Mouse (Mus musculus): ENCODE results near the gene 2310007B03Rik.

The 2310007B03Rik gene

DNA sequence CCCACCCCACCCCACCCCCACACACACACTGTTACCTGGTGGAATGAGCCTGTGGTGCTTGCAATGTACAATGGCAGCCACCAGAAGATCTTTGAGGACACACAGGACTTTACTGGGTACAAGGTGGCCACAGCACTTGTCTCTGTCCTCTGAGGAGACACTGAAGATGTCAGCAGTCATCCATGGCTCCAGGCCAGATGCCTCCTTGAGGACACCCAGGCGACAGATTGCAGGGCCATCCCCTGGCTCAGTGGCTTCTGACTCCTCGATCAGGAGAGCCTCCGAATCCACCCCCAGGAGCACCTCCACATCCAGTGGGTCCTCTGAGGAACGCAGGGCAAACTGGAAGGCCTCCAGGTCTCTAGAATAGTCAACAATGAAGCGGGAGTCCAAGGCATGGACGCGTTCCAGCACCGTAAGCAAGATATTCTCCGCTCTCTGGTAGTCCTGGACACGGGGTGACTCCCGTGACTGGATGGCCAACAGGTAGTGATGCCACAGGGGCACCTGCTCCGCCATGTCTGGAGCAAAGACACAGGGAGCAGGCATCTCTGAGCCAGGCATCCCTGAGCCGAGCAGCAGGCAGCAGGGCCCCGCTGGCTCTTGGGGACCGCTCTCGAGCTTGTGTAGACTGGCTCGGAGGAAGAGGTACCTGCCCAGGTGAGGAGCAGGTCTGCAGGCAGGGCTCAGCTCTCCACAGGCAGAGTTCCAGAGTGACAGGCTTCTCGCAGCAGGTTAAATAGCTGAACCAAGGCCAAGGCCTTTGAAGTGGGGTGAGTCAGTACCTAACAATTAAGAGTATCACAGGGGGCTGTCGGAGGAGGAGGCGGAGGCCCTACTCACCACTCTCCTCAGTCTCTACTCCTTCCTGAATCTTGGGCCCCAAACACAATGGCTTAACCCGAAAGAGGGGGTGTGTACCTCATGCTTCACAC, 915 bp downstream of the 2310007B03Rik start:
- DNase-seq (ENCODE audit: low read depth, low spot score): no peak

DNA sequence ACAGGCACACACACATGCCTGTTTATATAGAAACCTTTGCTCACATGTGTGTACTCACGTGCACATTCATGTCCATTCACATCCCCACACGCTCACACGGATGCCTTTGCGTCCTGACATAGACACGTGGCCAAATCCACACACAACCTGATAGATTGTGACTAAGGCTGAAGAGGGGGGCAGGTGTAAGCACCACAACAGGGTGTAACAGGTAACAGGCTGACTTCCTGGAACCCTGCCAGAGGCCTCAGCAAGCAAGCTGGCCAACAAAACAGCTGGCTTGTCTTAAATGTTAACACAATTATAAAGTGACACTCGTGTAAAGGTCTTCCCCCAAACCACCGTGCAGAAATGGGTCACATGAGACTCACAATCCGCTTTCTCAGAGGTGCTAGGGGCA, 1.8 kb downstream of the 2310007B03Rik start:
- no peak for DNase-seq (ENCODE audit: low read depth, low spot score)

DNA sequence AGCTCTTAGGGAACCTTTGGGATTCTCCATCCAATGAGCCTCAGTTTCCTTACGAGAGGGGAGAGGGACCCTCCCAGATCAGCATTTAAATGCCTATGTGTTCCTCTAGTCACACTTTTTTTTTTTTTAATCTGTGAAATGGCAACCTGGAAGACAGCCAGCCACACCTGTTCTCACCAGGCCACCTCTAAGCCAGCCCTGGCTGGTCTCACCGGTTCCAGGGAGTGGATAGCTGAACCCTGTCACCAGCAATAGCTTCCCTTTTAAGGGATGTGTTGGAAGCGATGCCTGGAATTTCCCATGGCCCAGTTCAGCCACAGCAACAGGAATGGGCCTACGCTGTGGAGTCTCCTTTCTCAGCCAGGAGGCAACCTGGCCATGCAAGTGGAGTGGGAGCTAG, 3.2 kb downstream of the 2310007B03Rik start:
- no peak for DNase-seq (ENCODE audit: low read depth, low spot score)

DNA sequence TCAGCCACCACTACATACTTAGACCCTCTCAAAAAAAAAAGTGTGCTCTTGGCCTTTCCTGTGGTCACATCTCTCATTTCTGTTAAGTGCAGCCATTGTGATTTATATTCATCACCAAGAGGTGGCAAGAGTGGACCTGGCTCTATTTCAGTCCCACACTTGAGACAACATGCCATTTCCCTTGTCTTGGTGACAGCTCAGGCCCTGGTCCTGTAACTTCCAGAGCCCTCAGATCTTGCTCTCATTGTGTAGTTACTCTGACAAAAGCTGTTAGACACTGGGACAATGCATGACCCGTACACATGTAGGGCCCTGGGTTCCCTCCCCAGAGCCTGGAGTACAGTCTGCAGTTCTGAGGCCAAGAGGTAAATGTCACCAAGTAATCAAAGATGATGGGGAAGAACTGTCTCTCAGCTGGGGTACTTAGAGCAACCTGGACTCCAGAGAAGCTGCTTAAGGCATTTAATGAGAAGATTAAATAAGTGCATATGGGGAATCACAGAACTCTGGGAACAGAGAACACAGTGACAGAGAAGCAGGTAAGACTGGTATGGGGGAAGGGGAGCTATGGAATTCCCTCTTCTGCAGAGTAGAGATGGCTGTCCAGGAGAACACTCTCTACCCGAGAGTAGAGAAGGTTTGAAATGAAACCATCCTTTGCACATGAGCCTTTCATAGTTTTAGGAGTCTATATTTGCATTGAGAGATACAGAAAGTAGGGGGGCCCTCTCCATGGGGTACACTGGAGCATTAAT, 9.7 kb downstream of the 2310007B03Rik start:
- DNase-seq (ENCODE audit: low read depth, low spot score): no peak

DNA sequence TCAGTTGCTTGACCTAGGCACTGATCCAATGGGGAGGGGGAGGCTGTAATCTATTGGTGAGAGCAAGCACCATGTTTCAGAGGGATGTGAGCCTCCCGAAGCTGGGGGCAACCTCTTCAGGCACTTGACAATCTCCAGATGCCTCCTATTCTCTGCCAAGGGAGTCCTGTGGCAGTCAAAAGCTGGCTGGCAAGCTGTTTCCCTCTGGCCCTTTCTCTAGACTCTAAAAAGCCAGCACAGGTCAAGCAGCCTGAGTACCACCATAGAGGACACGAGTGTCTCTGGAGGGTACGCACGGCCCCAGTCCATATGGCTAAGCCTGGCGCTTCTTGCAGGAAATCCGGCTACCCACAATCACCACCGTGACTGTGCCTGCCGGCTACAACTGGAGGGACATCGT, 16.6 kb downstream of the 2310007B03Rik start:
- DNase-seq (ENCODE audit: low read depth, low spot score): no peak

DNA sequence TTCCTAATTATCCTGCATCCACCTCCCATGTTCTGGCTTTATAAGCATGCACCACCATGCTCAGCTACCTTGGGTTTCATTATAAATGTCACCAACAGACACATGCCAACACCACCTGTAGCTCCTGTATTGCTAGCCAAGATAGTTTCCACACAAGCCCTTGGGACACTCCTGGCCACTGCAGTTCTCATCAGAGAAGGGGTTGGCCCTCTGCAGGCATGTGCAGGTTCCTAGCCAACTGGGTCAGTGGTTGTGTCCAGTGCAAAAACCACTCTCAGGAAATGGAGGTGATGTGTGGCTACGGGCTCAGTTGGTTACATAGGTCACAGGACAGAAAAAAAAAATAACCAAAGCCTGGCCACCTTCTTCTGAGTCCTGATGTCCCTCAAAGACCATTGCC, 17.9 kb downstream of the 2310007B03Rik start:
- DNase-seq (ENCODE audit: low read depth, low spot score): no peak

DNA sequence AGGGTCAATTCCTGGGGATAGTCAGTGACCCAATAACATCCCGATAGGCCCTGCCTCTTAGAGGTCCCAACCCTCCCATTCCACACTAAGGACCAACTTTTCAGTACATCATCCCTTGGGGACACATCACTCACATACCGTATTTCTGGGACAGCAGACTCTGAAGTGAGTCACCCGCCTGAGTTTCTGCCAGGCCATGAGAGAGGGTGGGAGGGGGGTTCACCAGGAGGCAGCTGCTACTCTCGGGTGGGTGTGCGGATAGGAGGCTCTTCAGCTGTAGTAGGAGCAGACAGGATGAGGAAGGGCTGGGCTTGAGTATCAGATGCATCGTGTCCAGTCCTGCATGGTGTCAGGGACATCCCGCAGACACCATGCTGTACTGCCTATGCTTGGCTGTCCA, 21.0 kb downstream of the 2310007B03Rik start:
- no peak for DNase-seq (ENCODE audit: low read depth, low spot score)

DNA sequence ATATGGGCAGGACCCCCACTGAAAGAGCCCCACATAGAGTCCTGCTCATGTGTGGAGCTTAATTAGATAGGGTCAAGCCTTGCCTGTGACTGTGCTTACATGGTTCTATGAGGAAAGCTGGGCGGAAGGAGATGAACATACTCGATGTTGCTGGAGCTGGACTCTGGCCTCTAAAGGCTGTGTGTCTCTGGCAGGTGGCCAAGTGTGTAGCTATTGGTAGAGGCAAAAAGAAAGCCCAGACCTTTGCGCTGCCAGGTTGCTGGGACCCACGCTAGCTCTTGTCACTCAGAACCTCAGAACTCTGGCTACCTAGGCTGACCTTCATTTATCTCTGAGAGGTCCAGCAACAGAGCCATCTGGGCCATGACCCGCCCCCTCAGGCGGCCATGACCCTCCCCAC, 22.2 kb downstream of the 2310007B03Rik start:
- DNase-seq (ENCODE audit: low read depth, low spot score): no peak

DNA sequence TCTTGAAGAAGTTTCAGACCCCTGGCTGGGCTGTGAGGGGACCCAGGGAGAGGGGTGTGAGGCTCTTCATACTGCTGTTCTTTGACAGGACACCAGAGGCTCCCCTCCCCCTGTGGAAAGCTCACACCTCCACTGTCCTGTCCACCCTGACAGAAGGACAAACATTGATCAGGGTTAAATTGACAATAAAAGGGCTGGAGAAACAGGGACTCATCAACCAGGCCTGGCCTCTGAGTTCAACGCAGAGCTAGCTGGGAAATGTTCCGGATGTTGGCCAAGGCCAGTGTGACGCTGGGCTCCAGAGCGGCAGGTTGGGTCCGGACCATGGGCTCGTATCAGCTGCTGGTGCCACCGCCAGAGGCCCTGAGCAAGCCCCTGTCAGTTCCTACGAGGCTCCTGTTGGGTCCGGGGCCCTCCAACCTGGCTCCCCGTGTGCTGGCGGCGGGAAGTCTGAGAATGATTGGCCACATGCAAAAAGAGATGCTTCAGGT, 25.7 kb downstream of the 2310007B03Rik start, which contains the start of gene Agxt:
Gene Agxt, plus strand, starts transcription at position 205 of the 491 bp plus-strand sequence.
- no peak for DNase-seq (ENCODE audit: low read depth, low spot score)

DNA sequence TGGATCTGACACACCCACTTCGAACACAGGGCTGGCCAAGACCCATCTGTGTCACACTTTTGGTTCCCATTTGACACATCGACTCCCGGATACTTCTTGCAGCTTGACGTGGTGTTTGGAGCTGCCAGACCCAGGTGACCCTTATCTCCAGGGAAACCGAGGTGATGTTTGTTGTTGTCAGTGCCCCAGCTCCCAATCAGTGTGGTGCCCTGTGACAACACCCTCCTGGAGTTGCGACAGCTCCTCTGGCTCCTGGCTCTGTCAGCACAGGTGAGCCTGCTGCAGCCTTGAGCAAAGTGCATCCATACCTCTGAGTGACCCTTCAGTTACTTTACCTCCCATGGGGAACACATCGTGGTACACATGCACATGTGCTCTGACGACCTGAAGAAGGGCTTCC, 28.1 kb downstream of the 2310007B03Rik start:
- no peak for DNase-seq (ENCODE audit: low read depth, low spot score)

DNA sequence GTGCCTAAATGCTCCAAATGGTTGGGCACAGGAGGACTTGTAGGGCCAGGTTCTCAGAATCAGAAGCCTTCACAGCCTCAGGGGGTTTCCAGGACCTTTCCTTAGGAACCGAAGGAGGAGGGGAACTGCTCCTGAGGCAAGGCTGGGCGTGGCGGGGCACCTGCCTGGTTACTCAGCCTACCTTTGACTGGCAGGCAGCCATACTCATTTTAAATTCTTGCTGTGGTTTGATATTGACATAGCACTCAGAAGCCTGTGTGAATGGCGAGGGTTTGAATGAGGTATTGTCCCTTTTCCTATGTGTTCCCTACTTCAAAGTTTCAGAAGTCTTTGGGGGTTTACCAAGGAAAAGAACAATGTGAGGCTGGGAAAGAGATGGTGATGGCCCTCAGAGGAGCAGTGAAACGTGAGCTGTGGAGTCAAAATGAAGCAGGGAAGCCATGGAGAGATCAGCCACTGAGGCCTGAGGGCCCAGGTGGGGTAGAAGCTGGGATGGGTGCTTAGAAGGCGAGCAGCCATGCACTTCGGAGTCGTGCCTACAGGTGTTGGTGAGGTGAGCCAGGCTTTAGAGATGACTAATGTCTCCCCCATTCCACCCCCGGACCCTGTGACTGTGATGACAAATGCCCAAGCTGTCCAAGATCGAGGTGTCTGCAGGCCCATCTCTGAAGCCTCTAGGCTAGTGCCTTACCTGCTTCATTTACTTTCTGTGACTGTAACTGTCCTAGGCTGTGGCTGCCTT, 30.3 kb downstream of the 2310007B03Rik start:
- DNase-seq (ENCODE audit: low read depth, low spot score): no peak

DNA sequence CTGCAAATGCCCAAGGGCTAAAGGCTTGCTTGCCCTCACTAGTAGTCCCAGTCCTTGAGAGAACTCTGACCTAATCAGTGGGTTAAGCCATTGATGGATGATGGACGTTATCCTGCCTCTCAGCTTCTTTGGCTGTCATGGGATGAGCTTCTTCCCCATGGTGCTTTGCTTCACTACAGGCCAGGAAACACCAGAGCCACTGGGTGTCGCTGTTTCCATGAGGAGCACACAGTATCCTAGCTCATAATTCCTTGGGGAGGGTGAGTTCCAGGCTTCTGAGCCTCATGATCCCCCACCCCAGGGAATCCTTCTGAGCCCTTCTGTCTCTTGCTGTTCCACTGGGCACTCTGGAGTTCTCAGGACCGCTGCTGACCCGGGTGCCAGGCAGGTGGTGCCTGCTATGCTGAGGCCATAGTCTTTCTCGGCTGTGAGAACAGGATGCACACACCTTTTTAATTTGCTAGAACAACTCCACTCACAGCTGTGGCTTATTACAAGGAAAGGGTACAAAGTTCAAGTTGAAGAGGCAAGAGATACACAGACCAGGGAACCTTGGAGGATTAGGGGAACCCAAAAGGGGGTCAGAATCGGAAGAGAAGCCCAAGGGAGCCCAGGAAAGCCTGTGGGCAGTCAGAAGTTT, 31.9 kb downstream of the 2310007B03Rik start:
- DNase-seq (ENCODE audit: low read depth, low spot score): peak; percentile 35

DNA sequence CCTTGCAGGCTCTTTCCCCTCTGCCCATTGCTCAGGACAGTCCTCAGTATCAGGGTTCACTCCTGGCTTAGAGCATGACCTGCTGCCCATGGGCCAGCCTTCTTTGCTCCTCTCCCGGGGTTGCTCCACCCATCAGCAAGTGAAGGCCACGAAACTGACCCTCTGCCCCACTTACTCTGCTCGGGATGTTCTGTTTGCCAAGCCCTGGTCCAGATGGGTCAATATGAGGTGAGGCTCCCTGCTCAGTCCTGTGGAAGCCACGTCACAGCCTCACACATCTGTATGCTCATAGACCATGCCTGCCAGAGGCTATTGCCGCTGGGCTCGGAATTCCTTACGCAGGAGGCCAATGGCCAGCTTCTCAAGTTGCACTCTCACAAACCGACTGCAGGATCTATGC, 32.5 kb downstream of the 2310007B03Rik start:
- no peak for DNase-seq (ENCODE audit: low read depth, low spot score)

DNA sequence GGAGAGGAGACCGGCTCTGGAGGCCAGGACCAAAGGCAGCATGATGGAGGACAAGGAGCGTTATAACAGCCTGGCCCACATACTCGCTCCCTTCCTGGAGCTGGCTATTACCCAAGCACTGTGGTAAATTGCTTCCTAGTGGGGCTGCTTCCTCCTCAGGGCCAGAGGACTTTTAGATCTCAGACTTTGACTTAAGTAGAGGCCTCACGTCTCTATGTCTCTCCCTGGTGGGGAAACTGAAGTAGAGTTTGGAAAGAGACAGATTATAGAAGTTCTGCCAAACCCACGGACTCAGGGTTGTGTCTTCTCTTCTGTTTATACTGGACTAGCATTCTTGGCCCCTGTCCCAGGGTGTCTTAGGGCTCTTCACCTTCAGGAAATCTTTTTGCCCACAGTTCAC, 35.5 kb downstream of the 2310007B03Rik start:
- no peak for DNase-seq (ENCODE audit: low read depth, low spot score)

DNA sequence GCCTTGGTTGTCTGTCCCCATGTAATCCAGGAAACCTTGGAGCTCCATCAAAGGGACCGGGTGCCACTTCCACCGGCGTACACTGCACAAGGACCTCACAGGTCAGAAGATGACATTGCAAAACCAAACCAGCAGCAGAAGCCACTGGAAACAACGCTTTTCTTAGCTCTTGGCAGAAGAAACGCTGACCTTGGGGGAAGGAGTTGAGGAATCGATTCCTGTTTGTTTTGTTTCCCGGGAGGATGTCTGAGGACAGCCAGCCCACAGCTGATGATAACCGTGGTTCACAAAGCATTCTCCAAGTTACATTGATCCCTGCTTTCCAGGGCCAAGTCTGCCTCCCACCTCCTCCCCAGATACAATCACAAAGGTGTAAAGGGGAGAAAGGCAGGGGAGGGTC, 36.7 kb downstream of the 2310007B03Rik start:
- no peak for DNase-seq (ENCODE audit: low read depth, low spot score)

DNA sequence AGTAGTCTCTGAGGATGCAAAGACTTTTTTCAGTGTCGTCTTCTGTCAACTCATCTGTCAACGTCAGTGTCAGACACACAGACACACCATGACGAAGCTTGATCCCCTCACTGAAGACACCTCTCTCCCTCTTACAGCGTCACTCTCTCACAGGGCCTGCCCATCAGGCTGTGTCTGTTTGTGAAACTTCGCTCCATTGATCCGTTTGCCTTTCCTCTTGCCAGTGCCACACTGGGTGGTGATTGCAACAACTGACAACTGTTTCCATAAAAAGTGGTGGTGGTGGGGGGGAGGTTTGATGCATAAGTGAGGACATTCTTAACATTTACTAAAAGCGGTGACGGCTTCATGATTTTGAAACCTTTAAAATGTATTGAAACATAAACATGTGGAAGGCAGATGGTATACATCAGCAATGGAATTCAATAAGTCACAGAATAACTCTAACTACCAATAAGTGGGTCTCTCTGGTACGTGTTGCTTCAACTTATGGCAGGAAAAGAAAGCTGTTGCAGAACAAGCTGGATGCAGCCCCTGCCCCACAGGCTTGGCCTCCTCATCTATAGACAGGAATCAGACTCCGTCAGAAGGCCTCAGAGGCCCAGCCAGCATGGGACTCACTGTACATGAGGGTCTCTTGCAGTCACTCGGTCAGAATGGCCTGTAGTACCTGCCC, 37.4 kb downstream of the 2310007B03Rik start:
- DNase-seq (ENCODE audit: low read depth, low spot score): no peak

DNA sequence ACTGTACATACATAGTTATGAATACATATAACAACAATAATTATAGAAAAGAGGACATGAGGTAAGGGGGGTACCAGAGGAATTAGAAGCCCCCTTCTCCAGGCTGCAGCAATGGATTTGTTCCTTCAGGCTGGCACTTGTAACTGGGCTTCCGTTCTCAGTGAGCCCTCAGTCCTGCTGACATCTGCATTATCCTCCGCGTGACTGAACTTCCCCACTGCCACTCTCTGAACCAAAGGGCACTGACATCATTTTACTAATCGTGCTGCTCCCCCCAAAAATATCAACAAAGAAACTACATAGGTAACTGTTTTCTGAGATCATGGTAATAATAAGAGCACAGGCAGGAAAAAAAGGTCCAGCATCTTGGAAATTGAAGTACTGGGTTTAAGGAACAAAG, 41.9 kb downstream of the 2310007B03Rik start:
- DNase-seq (ENCODE audit: low read depth, low spot score): no peak

DNA sequence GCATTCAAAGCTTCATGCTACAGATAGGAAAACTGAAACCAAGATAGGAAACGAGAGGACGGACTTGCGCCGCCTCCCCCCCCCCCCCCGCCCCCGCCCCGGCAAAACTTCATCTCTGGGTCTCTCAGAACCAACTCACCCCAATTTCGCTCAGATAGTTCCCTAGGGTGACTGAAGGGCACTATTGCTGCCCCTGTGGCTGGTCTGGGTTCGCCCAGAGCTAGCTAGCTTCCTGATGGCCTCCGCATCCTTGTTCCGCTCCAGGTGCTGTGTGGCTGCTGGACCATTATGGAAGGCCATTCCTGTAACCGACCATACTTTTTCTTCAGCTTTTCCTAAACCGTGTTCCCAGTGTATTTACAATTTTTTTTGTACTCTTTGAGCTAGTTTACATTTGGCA, 45.3 kb downstream of the 2310007B03Rik start:
- no peak for DNase-seq (ENCODE audit: low read depth, low spot score)

DNA sequence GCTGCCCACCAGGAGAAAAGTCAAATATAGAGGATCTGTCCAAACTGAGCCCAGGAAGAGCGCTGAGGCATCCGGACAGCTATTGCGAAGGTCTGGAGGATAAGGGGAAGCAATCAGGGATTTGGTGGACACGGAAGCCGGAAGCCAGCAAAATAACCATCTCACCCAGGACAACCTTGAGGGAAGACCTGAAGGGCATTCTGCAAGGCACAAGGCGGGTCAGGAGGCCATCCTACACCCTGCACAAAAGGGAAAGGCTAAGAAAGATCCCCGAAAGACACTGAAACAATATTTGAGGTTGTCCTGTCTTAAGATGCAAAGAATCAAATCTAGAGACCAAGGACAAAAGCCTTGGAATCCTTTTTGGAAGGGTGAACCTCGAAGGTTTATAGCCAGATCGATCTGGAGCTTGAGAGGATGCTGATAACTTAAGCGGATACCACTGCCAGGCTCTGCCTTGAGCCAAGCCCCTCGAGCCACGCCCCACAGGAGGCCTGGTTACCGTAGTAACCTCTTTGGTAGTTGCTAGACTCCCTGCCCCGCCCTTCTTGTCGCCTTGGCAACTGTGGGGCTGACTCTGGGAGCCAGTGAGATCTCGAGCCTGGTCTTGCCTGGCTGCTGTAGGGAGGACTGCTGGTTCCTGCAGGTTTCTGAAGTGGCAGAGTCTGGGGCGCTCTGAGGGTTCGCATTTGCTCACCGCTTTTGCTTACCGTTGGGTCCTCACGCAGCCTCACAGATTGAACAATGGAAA, 45.9 kb downstream of the 2310007B03Rik start:
- DNase-seq (ENCODE audit: low read depth, low spot score): peak; percentile 84

DNA sequence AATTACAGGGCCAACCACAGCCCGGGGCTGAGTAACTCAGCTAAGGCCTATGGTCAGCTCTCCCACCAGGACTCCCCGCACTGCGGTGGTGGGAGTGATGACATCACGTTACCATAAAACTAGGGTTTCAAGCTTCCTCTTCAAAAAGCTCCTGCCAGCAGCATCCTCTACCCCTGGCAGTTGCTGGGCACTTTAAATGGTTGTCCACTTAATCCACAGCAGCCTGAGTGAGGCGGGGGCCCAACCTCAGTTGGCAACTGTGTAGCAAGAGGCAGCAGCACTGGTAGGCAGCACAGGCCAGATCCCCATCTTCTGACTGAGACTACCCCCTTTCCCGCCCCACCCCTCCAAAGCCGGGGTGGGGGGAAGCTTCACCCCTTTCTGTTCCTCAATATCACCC, 58.0 kb downstream of the 2310007B03Rik start:
- no peak for DNase-seq (ENCODE audit: low read depth, low spot score)

Data from embryo, embryonic 11.5 days (tissue).